Mouse (Mus musculus): ENCODE results near the gene 2310022A10Rik. TPM values are rescaled to one million over a fixed set of nuclear protein-coding genes. Genes with fewer than 3 reads are reported as not detected.
A peak's percentile ranks its signal among the peaks of the same experiment; 100 is the strongest.

The 2310022A10Rik gene
- total RNA-seq (2021): 10 to 100 TPM; 13.5 to 18.9 TPM
- long read RNA-seq, experiment 1, transcript 2310022A10Rik-201 (10 exons, 2,701 nt): major isoform, 19 of 21 reads
- long read RNA-seq, experiment 1, partial matches to known transcripts: 1 of 21 reads
- long read RNA-seq, experiment 1, other reads (novel, unspliced or antisense): 1 of 21 reads
- long read RNA-seq, experiment 2, partial matches to known transcripts: 3 of 9 reads
- long read RNA-seq, experiment 2, other reads (novel, unspliced or antisense): 0 of 9 reads

DNA sequence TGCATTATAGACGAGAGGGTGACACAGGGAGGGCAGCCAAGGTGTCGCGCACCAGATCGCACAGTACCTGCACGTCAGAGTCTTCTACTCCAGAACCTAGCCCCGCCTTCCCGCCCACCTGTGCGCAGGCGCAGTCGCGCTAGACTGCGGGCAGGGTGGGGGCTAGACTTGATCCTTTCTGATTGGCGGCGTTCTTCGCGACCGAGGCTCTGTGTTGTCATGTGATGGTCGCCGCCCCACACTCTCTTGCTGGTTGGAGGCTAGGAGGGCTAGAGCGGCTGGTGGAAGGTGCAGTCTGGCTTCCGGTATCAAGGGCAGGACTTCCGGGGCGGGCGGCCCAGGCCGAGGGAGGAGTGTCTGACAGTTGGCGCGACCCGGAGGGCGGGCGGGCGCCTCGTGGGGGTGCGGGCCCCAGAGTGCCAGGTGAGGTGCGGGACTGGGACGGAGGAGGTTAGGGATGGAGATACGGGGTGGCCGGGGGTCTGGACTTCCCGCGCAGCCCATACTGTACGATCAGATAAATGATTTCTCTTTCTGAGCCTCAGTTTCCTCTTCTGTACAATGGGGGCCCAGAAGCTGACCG, at the start of gene 2310022A10Rik, which contains the start of gene Pld3:
2310022A10Rik (plus strand) TSS at position 303 of the 583 bp plus-strand sequence.
Pld3 (minus strand) TSS at position 288 of the 583 bp plus-strand sequence.
- DNase-seq (ENCODE audit: low spot score in 2 of 2): peak; percentile 87 to 90

GRCm38 (mm10) chr7:27506765-27507370, 46.2 kb upstream of the 2310022A10Rik start:
- DNase-seq (ENCODE audit: low spot score in 2 of 2): no peak

- peak; percentile 98 for DNase-seq (ENCODE audit: low spot score in 2 of 2)
Measured at GRCm38 (mm10) chr7:27507711-27508647, 45.1 kb upstream of the 2310022A10Rik start.

GRCm38 (mm10) chr7:27508648-27509005, 44.4 kb upstream of the 2310022A10Rik start:
- peak; percentile 51 to 52 for DNase-seq (ENCODE audit: low spot score in 2 of 2)

DNA sequence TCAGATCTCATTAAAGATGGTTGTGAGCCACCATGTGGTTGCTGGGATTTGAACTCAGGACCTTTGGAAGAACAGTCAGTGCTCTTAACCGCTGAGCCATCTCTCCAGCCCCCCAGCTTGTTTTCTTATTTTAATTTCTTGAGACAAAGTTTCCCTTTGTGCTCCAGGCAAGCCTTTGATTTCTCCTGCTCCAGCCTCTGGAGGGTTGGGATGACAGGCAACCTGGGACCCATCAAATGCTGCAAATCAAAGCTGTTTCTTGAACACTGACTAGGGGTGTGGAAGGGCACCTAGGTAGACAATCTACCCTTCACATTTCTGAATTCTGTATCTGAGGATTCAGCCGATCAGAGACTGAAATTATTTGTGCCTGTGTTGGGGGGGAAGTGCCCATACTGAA, 42.2 kb upstream of the 2310022A10Rik start:
- DNase-seq (ENCODE audit: low spot score in 2 of 2): no peak

DNA sequence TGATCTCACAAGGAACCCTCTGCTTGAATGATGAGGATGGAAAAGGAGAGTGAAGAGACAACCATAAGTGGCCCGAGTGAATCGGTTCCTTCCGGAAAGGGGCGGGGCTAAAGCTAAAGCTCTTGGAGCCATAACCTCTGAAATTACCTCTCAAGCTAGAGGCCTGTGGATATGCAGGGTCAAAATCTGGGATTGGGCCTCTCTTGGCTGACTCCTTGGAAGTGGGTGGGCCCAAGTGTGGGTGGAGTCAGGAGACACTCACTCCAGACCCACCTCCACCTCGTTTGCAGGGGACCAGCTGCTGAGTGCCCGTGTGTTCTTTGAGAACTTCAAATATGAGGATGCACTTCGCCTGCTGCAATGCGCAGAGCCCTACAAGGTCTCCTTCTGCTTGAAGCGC, 38.1 kb upstream of the 2310022A10Rik start:
- DNase-seq (ENCODE audit: low spot score in 2 of 2): no peak

- DNase-seq (ENCODE audit: low spot score in 2 of 2): no peak
Measured at GRCm38 (mm10) chr7:27518314-27518713, 34.7 kb upstream of the 2310022A10Rik start.

GRCm38 (mm10) chr7:27520104-27520503, 32.9 kb upstream of the 2310022A10Rik start:
- no peak for DNase-seq (ENCODE audit: low spot score in 2 of 2)

DNA sequence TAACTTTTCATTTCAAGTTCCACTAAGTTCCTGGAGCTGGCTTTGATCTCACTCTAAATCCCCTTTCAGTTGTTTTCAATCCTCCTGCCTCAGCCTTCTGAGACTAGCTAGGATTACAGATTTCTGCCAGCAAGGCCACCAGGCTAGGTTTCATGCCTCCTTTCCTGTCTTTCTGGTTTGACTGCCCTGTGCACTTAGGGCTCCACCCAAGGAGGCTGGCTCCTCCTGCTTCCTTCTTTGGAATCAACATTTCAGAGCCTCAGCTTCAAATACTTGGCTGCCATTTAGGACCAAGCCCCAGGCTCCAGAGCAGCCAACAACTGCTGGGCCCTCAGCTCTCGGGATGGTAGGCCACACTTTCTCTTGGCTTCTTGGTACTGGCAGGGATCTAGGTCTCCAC, 32.4 kb upstream of the 2310022A10Rik start:
- DNase-seq (ENCODE audit: low spot score in 2 of 2): no peak

- no peak for DNase-seq (ENCODE audit: low spot score in 2 of 2)
Measured at GRCm38 (mm10) chr7:27522967-27523366, 30.1 kb upstream of the 2310022A10Rik start, which contains the start of gene Hipk4. Hipk4 (plus strand) TSS chr7:27523267.

- DNase-seq (ENCODE audit: low spot score in 2 of 2): no peak
Measured at GRCm38 (mm10) chr7:27523805-27524204, 29.2 kb upstream of the 2310022A10Rik start.

- peak; percentile 71 to 87 for DNase-seq (ENCODE audit: low spot score in 2 of 2)
Measured at GRCm38 (mm10) chr7:27526039-27526827, 26.8 kb upstream of the 2310022A10Rik start.

DNA sequence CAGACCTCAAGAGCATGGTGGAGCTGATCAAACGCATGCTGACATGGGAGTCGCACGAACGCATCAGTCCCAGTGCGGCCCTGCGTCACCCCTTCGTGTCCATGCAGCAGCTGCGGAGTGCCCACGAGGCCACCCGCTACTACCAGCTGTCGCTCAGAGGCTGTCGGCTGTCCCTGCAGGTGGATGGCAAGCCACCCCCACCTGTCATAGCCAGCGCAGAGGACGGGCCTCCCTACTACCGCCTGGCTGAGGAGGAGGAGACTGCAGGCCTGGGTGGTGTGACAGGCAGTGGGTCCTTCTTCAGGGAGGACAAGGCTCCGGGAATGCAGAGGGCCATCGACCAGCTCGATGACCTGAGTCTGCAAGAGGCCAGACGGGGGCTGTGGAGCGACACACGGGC, 24.0 kb upstream of the 2310022A10Rik start:
- DNase-seq (ENCODE audit: low spot score in 2 of 2): no peak

DNA sequence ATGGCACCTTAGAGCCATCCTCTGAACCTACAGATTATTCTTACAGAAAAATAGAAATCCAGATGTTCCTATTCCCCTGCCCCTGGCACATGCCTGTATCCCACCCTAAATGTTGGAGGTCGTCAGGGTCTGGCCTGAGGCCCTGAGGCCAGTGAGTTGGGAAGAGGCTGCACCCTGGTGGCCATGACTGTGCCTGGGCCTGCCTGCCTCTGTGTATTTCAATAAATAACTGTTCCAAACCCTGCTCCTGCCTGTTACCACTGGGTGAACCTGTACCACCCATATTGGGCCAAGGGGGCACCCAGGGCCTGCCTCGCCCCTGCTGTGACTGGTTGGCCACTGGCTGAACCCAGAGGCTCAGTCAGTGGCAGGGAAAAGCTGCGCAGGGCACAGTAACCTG, 22.1 kb upstream of the 2310022A10Rik start:
- DNase-seq (ENCODE audit: low spot score in 2 of 2): no peak

GRCm38 (mm10) chr7:27531707-27532106, 21.3 kb upstream of the 2310022A10Rik start:
- DNase-seq (ENCODE audit: low spot score in 2 of 2): no peak

DNA sequence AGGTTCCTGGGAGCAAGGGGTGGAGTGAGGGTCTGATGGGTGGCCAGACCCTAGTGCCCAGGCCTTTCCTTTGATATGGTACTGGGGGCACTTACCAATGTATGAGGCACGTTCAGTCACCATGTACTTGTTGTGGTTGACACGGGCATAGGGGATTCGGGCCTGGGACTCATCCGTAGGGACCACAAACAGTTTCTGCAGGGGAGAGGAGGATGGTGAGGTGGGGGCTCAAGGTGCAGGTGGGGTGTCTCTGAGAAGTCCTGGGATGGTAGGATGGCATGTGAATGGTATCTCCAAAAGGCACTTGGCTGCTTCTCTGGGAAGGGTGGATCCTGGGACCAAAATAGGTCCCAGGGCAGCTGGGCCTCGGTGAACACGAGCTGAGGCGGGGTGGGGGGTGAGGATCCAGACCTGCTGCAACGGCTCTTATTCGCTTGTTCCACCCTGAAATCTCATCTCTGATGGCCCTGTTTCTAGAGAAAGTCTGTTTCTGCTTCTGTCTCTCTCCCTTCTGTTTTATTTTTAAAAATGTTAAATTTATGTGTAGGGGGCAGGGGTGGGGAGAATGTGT, 20.5 kb upstream of the 2310022A10Rik start:
- DNase-seq (ENCODE audit: low spot score in 2 of 2): no peak

DNA sequence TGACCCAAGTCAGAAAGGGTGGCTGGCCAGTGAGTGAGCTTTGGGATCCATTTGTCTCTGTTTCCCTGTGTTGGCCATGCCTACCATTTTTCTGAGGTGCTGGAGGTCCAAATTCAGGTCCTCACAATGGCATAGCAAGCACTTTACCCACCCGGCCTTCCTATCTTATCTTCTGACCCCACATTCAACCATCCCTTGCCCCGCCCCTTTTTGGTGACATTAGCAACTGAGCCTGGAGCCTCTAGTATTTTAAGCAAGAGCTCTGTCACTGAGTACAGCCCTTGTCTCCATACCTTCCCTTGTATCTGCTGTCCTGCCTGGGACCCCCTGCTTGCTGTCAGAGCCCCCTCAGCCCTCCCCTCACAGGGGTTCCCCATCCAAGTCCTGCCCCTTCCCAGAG, 17.6 kb upstream of the 2310022A10Rik start:
- DNase-seq (ENCODE audit: low spot score in 2 of 2): no peak

- no peak for DNase-seq (ENCODE audit: low spot score in 2 of 2)
Measured at GRCm38 (mm10) chr7:27536618-27537017, 16.4 kb upstream of the 2310022A10Rik start.

GRCm38 (mm10) chr7:27537998-27538397, 15.0 kb upstream of the 2310022A10Rik start:
- DNase-seq (ENCODE audit: low spot score in 2 of 2): no peak

DNA sequence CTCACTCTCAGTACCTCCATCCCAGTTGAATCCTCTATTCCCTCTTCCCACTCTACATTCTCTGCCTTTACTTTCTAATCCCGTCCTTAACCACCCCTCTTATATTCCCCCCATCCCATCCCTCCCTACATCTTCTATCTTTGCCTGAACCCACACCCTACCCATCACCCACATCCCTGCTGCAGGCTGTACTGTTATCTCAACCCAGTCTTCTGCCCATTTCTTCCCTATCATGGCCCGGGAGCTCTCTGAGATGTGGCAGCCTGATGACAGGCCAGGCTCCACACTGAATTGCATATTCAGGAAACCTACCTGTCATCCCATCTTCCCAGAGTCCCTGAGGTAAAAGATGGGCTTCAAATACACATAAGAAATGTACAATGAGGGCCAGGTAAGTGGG, 14.2 kb upstream of the 2310022A10Rik start:
- no peak for DNase-seq (ENCODE audit: low spot score in 2 of 2)

Measured in adrenal gland, adult 18-20 months (tissue).